Mouse (Mus musculus) cerebellum, postnatal 10 days (tissue): Measurements from ENCODE around the gene Vhl.

Experiments
- DNase-seq, 2 experiments: peaks; one replicate each; pipeline ENCODE4 v3.0.0; 2021; ENCODE audit warnings: mixed read lengths in 2 of 2

Vhl gene

DNA sequence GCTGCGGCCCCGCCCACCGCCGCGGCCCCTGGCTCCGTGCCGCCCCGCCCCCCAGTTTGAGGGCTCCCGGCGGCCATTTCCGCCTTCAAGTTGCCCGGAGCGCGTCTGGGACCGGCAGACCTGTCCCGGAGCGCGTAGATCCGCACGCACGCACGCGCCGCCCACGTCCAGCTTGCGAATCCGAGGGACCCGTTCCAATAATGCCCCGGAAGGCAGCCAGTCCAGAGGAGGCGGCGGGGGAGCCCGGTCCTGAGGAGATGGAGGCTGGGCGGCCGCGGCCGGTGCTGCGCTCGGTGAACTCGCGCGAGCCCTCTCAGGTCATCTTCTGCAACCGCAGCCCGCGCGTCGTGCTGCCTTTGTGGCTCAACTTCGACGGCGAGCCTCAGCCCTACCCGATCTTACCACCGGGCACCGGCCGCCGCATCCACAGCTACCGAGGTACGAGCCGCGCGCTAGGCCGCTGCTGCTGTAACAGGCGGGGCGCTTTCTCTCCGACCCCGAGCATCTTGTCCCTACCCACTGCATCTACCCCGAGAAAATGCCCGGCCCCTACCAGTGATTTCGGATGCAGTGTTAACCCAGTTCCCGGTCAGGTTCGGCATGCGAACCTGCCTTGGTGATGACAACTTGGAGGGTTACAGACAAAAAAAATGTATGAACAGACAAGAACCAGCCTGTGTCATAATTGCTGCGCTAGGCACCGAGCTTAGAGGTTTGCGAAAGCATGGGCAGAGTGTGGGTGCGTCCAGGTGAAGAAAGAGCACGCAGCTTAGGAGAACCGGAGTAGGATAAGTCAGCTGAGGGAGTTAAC, at the start of gene Vhl:
TSS of gene Vhl (plus strand) at position 19 of the 811 bp plus-strand sequence.
- DNase-seq: peak; percentile 90 to 92

- no peak for DNase-seq
These were observed 47.7 kb upstream of the Vhl start for GRCm38 (mm10) chr6:113576044-113576443.

- no peak for DNase-seq
These were observed 44.5 kb upstream of the Vhl start for GRCm38 (mm10) chr6:113579306-113579705.

GRCm38 (mm10) chr6:113583023-113583422, 40.7 kb upstream of the Vhl start:
- DNase-seq: no peak

DNA sequence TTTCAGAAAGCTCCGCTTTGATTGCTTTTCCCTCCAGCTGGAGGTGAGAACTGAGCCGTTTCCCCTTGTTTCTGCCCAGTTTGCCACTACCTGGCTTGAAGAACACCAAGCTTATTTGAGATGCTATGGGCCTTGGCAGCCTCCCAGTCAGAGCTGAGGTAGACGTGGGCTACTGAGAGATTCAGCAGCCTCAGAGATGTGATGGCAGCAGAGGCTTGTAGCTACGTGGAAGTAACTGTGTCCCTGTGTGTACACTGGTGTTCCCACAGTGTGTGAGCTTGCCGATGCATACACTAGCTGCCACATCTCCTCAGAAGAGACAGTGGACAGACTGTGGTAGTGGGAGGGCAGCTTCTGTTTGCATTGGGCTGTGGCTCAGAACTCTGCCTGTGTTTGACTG, 38.7 kb upstream of the Vhl start:
- DNase-seq: no peak

DNA sequence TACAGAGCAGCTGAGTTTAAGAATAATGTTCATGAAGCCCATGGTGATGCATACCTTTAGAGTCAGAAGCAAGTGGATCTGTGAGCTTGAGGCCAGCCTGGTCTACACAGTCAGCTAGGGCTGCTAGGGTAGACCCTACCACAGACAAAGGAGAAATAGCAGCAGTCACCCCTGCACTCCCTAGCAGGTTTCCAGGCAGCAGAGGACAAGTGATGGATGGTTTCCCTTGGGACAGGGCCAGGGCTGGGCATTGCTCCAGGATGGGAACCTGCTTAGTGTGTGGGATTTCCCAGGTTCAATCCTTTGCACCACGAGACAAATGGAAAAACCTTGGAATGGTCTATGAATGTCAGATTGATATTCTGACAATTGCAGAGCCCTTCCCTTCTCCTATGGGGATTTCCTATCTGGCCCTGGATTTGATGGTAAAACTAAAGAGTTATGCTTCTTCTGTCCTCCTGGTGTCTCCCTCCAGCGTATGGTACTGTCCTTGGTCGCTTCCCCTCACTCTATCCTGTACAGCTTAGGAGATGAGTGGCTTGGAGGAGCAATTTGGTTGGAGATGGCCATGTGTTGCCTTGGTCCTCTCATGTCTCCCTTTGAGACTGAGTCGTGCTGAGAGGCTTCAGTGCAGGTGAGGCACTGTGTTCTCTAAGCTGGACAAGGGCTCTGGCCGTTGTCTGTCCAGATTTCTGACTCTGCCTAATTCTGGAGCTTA, 37.1 kb upstream of the Vhl start:
- DNase-seq: peak; percentile 52 to 55

GRCm38 (mm10) chr6:113592637-113593036, 31.1 kb upstream of the Vhl start:
- no peak for DNase-seq

DNA sequence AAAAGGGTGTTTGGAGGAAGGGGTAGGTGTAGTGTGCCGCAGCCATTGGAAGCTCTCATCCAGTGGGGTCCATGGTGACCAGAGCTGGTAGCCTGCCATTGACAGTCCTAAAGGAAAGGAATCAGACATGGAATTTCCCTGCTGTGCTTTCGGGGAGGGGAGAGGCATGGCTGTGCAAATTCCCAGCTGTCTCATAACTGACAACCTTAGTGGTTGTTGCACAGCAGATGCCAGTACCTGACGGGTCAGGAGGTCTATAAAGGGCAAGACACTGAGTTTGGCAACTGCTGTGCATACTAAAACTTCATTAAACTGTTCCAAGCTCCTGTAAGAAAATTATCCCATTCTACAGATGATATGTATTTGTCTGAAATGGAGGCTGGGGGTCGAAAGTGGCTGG, 25.8 kb upstream of the Vhl start:
- DNase-seq: no peak

DNA sequence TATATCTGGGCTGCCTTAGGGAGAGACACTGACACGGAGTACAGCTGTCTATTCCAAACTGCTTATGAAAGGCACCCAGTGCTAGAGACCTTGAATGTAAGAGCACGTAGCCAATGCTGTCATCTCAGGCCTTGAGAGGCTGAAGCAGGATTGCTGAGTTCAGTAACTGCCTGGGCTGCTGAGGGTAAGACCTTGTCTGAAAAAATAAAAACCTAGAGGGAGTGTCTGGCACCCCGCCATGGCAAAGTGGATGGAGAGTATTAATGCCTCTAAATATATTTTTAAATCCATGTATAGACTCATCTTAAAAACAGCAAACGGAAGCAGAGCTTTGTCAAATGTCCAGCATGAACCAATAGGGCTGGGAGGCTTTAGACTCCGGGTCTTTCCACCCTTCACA, 23.9 kb upstream of the Vhl start:
- DNase-seq: no peak

DNA sequence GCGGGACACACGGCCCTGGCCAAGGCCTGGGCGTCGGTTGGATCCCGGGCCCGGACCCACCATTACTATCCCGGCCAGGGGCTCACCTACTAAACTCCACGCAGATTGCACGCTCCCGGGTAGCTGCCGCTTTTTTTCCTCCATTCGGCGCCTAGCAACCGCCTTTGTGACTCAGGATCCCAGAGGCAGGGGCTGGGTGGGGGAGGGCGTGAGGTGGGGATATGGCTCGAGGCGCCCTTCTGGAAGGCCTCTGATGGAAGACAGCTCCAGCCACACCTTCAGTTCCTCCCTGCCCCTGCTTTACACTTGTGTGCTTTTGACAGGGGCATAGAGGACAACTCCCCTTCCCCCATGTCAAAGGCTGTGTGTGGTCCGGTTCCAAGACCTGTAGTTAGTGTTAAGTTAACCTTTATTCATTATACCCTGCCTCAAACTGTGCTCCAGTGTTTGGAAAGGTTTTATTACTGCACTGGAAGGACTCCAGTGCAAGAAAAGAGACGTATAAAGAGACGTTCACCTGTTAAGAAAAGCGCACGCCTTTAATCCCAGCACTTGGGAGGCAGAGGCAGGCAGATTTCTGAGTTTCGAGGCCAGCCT, 23.1 kb upstream of the Vhl start, which contains the start of gene Fancd2os:
TSS of gene Fancd2os (minus strand) at position 173 of the 597 bp plus-strand sequence.
- no peak for DNase-seq

DNA sequence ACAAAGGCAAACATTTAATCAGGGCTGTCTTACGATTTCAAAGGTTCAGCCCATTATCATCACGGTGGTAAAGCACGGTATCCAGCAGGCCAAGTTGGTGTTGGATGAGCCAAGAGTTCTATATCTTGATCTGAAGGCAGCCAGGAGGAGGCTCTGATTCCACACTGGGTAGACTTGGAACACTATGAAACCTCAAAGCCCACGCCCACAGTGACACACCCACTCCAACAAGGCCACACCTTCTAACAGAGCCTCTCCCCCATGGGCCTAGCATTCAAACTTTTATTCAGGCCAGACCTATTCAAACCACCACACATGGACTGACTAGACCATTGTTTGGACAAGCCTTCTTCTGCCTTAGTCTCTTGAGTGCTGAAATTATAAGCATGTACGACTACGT, 20.9 kb upstream of the Vhl start:
- no peak for DNase-seq

- no peak for DNase-seq
These were observed 19.8 kb upstream of the Vhl start for GRCm38 (mm10) chr6:113603993-113604392.

- peak; percentile 95 to 96 for DNase-seq
These were observed 19.1 kb upstream of the Vhl start, which contains the start of gene Brk1 for GRCm38 (mm10) chr6:113604432-113605223. Gene Brk1, plus strand, starts transcription at chr6:113604772.

DNA sequence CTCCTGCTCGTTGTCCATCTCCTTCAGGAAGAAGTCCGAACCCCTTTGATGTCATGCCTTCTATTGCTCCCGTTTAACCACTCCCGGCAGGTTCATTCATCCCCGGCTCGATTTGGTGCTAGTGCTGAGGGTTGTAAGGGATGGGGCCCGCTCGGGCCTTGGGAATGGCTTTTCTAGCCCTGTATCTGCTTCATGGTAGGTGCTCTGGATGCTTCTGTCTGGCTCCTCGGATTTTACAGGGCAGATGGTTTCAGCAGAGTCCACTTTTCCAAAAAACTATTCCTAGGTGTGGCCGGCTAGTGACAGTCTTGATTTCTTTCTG, 18.6 kb upstream of the Vhl start:
- no peak for DNase-seq

- DNase-seq: no peak
These were observed 14.9 kb upstream of the Vhl start for GRCm38 (mm10) chr6:113608871-113609270.

DNA sequence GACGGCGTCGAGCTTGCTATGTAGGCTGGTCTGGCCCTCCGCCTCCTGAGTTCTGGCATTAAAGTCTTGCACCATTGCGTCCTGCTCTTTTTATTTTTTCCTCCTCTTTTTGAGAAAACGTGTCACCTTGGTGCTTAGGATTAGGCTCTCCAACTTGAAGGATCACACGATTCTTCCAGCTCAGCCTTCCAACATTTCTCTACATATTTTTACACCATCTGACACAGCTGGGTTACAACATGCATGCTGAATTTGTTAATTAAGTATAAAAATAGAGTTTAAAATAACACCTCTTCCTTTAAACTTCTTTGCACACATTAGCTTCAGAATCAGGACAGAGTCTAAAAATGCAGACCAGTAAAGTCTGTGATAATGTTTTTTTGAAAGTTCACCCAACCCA, 14.5 kb upstream of the Vhl start:
- no peak for DNase-seq

DNA sequence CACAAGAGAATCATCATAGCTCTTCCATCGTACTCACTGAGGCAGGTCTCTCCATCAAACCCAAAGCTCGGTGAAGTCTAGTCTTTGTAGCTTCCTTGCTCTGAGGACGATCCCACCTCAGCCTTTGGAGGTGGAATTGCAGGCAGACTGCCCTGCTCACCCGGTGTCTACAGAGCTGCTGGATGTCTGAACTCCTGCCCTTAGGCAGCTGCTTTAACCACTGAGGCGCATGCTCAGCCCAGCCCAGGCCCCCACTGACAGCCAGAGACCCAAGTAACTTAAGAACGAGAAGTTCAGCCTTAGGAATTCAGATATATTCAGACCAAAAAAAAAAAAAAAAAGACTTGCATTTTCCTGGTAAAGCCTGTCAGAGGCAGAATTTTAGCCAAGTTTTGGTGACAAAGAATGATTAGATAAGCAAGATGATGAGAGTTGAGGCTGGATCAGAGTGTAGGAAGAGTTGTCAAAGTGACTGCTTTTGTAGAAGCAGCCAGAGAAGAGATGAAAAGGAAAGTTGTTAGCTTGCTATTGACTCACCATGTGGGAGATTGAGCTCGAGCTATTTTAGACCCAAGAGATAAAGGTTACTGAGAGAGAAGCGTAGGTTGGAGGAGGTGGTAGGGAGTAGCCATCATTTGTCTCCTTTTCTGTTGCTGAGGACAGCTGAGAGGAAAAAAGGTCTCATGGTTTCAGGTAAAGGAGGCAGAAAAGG, 11.3 kb upstream of the Vhl start:
- DNase-seq: no peak

DNA sequence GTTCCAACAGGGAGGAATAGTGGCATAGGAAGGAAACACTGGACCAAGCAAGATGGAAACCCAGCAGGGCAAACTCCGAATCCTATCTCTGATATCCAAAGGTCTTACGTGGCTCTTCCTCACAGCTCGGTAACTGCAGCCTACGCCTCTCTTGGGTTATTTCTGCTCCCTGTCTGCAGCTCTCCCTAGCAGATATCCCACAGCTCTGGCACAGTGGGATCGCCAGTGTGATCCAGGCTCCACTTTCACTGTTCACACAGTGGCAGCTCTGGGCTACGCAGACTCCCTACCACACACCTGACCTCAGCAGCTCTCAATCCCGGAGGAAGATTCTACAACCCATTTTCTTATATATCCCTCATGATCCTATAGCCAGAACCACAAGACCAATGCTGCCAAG, 9.6 kb upstream of the Vhl start:
- DNase-seq: no peak

- no peak for DNase-seq
These were observed 8.8 kb upstream of the Vhl start for GRCm38 (mm10) chr6:113614997-113615396.

DNA sequence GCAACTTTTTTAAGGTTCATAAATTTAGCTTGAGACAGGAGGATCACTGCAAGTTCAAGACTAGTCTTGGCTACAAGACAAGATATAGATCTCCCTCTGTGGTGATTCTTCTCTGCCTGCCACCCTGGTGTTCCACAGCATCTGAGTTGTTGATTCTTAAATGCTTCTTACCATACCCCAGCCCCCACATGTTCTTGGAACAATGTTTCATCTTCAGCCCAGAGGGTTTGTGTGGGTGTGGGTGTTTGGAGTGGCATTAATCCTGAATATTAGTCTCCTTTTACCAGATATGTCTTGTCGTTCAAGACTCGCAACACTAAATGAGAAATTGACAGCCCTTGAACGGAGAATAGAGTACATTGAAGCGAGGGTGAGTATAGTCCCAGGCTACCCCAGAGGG, 8.3 kb upstream of the Vhl start:
- DNase-seq: no peak

DNA sequence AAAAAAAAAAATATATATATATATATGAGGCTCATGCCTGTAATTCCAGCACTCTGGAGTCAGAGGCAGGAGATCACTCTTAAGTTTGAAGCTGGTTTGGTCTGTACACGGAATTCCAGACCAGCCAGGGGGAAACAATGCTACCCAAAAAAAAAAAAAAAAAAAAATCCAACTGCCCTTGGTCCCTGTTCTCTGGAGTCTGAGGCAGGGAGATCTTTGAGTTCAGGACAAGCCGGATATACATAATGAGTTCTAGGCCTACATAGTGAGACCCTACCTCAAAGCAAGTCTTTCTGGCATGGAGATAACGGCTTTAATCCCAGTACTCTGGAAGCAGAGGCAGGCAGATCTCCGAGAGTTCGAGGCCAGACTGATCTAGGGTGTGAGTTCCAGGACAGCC, 373 bp upstream of the Vhl start:
- DNase-seq: no peak

- DNase-seq: peak; percentile 57 to 60
These were observed 1.4 kb downstream of the Vhl start for GRCm38 (mm10) chr6:113624989-113625770.
